Mouse (Mus musculus) forebrain, postnatal 0 days (tissue): Measurements from ENCODE around the gene Rab19. TPM values are rescaled to one million over a fixed set of nuclear protein-coding genes. Genes with fewer than 3 reads are reported as not detected.
"Not testable (repeated sequence)": the region's sequence is repeated elsewhere in the genome, so short reads cannot be mapped to it uniquely, and the experiment has no call there.

Source experiments
- ATAC-seq: fragments of 200-750 bp; cut with Nextera tagmentation; 2 replicates; pipeline ENCODE4 v1.8.0; 2017; ENCODE audit warnings: mild to moderate bottlenecking, moderate library complexity
- DNase-seq: peaks from one replicate; pipeline ENCODE4 v3.0.0-alpha.2; 2015
- H3K27ac ChIP-seq: fragments of 300-500 bp; sonication (generic); 2 replicates; pipeline ENCODE4 v1.5.1; 2014; ENCODE audit warnings: low read depth, mild to moderate bottlenecking, antibody characterized with exemption, low read length, moderate library complexity, mixed read lengths
- H3K27me3 ChIP-seq: fragments of 300-500 bp; sonication (generic); 2 replicates; pipeline ENCODE4 v1.6.1; 2014; ENCODE audit warnings: mild to moderate bottlenecking, low read length, mixed read lengths; ENCODE audit not compliant: insufficient read depth
- H3K36me3 ChIP-seq: fragments of 300-500 bp; sonication (generic); 2 replicates; pipeline ENCODE4 v1.6.1; 2014; ENCODE audit warnings: mild to moderate bottlenecking, moderate library complexity; ENCODE audit not compliant: insufficient read depth
- H3K4me1 ChIP-seq: fragments of 300-500 bp; sonication (generic); 2 replicates; pipeline ENCODE4 v1.6.1; 2014; ENCODE audit warnings: antibody characterized with exemption; ENCODE audit not compliant: insufficient read depth
- H3K4me2 ChIP-seq: fragments of 300-500 bp; sonication (generic); 2 replicates; pipeline ENCODE4 v1.6.1; 2014; ENCODE audit warnings: low read depth, mild to moderate bottlenecking, moderate library complexity
- H3K4me3 ChIP-seq: fragments of 300-500 bp; sonication (generic); 2 replicates; pipeline ENCODE4 v1.5.1; 2014; ENCODE audit warnings: low read depth, low read length, mixed read lengths
- H3K9ac ChIP-seq: fragments of 300-500 bp; sonication (generic); 2 replicates; pipeline ENCODE4 v1.6.1; 2014; ENCODE audit warnings: mild to moderate bottlenecking
- H3K9me3 ChIP-seq: fragments of 300-500 bp; sonication (generic); 2 replicates; pipeline ENCODE4 v1.6.1; 2016; ENCODE audit warnings: low read length
- CTCF ChIP-seq: sonication (generic); IDR thresholded peaks from 2 replicates; pipeline ENCODE4 v1.5.1; 2016; ENCODE audit warnings: antibody characterized with exemption, control low read depth, low read depth
- WGBS: fragments of 180-500 bp; shearing (Covaris S2); extraction: QIAGEN DNeasy Blood & Tissue Kit; methylation state at CpG from one replicate; pipeline ENCODE4 v1.1.7; 2014; 5-methylcytosine and 5-hydroxymethylcytosine counted together
- polyA plus RNA-seq: library from polyadenylated mRNA; unstranded; fragments of >200 nt; fragmentation: Nextera tagmentation; extraction: Ambion mirVana; gene quantifications from 2 replicates; pipeline ENCODE4 v1.2.1, GENCODE M21; 2015
- total RNA-seq: library from RNA; depleted of rRNA; stranded (reverse); fragments of >200 nt; gene quantifications from 2 replicates; pipeline ENCODE4 v1.2.3, GENCODE M21; 2014

Rab19 gene
- total and polyA plus RNA-seq, 2 experiments from 2014 or later = 0.12 TPM; not detected in 1

GRCm38 (mm10) chr6:39372042-39372441 is 8.9 kb upstream of the Rab19 start:
- no peak for ATAC-seq
- no peak for TF ChIP-seq CTCF
- no peak overlapping the region for H3K9ac ChIP-seq
- H3K27ac ChIP-seq = no peak overlapping the region
- no peaks in the 10 kb centered on the region; the same call in 1 of the 2 replicates for H3K36me3 ChIP-seq
- no peak overlapping the region for H3K4me2 ChIP-seq
- H3K27me3 ChIP-seq = no peaks in the 10 kb centered on the region
- no peaks in the 10 kb centered on the region for H3K9me3 ChIP-seq
- H3K4me1 ChIP-seq = no peaks in the 10 kb centered on the region
- no peak for DNase-seq
- no peak overlapping the region for H3K4me3 ChIP-seq

DNA sequence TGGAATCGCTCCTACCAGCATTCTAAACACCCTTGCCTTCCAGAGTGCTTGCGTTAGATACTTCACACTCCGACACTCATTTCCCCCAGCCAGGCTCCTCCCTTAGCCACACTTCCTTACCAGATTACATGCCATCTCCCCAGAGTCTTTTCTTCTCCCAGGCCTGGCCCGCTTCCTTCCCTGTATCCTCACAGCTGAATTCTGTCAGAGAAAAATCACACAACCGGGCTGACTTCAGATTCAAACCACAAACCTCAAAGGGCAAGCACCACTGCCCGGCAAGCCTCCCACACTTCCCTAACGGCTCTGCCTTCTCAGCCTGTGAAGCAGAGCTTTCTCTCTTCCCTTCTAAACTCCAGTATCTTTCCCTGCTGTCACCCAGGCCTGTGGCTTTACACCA is 8.2 kb upstream of the Rab19 start:
- H3K4me1 ChIP-seq = no peaks in the 10 kb centered on the region
- no peaks in the 10 kb centered on the region for H3K27me3 ChIP-seq
- H3K36me3 ChIP-seq = no peaks in the 10 kb centered on the region; the same call in 1 of the 2 replicates
- TF ChIP-seq CTCF = no peak
- no peak overlapping the region for H3K9ac ChIP-seq
- H3K9me3 ChIP-seq = no peaks in the 10 kb centered on the region
- no peak overlapping the region for H3K4me2 ChIP-seq
- DNase-seq (no peak), ATAC-seq (no peak)
- H3K4me3 ChIP-seq = no peak overlapping the region
- 70% methylated on average over 7 of the region's 7 CpGs for WGBS
- no peak overlapping the region for H3K27ac ChIP-seq

GRCm38 (mm10) chr6:39373301-39373955 is 7.5 kb upstream of the Rab19 start:
- no peak overlapping the region for H3K9ac ChIP-seq
- no peaks in the 10 kb centered on the region for H3K9me3 ChIP-seq
- no peak overlapping the region for H3K4me3 ChIP-seq
- WGBS = 93% methylated on average over 4 of the region's 4 CpGs
- H3K27ac ChIP-seq = no peak overlapping the region
- TF ChIP-seq CTCF = no peak
- no peaks in the 10 kb centered on the region for H3K27me3 ChIP-seq
- H3K36me3 ChIP-seq = no peaks in the 10 kb centered on the region; the same call in 1 of the 2 replicates
- ATAC-seq = no peak
- DNase-seq = no peak
- H3K4me1 ChIP-seq = no peaks in the 10 kb centered on the region
- H3K4me2 ChIP-seq = no peak overlapping the region

DNA sequence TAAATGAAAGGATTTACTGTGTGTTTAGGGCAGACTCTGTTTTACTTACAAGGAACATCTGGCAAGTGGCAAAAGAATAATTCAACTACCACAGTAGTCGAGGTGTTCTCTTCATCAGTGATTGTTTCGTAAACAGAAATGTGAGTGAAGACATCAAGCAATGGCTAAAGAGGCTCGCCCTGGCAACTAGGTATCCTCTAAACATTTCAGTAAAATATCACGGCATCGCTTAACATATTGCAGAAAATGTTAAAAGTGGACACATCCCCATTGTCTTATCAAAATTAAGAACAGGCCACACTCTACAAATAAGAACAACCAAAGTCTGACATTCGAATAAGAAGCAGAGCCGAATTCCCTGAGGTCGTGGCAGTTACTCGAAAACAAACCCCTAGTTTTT is 4.2 kb upstream of the Rab19 start:
- no peaks in the 10 kb centered on the region for H3K9me3 ChIP-seq
- WGBS = 16% methylated on average over 9 of the region's 9 CpGs

DNA sequence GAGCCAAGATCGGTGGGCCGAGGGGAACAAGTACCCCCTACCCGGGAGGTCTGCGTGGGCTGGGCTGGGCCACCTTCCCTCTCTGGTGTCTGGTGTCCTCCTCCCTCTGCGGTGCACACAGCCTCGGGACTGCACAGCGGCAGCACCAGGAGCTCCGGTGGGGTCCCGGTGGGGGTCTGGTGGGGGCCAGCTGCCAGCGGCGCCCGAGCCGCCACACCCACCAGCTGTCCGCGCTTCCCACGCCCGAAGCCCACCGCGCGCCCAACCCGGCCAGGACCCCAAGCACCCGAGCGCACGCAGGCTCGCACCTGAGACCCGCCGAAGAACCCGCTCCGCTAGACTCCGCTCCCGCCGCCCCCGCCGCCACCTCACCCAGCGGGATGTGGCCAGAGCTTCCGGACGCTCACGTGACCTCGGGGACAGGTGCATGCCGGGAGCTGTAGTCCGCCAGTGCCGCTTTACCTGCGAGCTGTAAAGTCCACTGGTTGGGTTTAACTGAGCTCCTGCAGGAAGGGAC is 3.6 kb upstream of the Rab19 start, which contains the start of gene Slc37a3:
TSS of gene Slc37a3 (minus strand) at position 365 of the 517 bp plus-strand sequence.
- TF ChIP-seq CTCF = 0 out of 2 replicates have a peak, but pooled peaks have one; percentile 2

More for the DNA sequence above, 4.2 kb upstream of the Rab19 start:
- ATAC-seq (no peak), DNase-seq (no peak)
- Histone ChIP-seq H3K36me3 (no peaks in the 10 kb centered on the region; the same call in 1 of the 2 replicates), H3K4me3 (peak overlapping the region; percentile 83), H3K4me2 (peak overlapping the region; percentile 63), H3K9ac (peak overlapping the region; percentile 88), H3K27me3 (no peaks in the 10 kb centered on the region; the same call in 1 of the 2 replicates), H3K4me1 (no peaks in the 10 kb centered on the region), H3K27ac (no peak overlapping the region; the same call in 1 of the 2 replicates)
- no peak for TF ChIP-seq CTCF

GRCm38 (mm10) chr6:39378161-39378835 is 2.7 kb upstream of the Rab19 start:
- H3K4me1 ChIP-seq, H3K36me3 ChIP-seq, H3K9me3 ChIP-seq, H3K27ac ChIP-seq, H3K27me3 ChIP-seq, H3K4me2 ChIP-seq, H3K4me3 ChIP-seq, DNase-seq, H3K9ac ChIP-seq: not testable (repeated sequence)
- ATAC-seq = peak; percentile 10
- WGBS = 87% methylated on average over 12 of the region's 13 CpGs

More for the DNA sequence above, 3.6 kb upstream of the Rab19 start, which contains the start of gene Slc37a3:
- WGBS = under 1% methylated on average over 41 of the region's 43 CpGs
- Histone ChIP-seq H3K36me3 (no peaks in the 10 kb centered on the region; the same call in 1 of the 2 replicates), H3K9ac (peak within 1 kb of the TSS; percentile 88), H3K4me1 (no peaks in the 10 kb centered on the region), H3K27me3 (no peaks in the 10 kb centered on the region; the same call in 1 of the 2 replicates), H3K4me2 (peak within 1 kb of the TSS; percentile 63), H3K27ac (peak within 1 kb of the TSS; percentile 10; the same call in 1 of the 2 replicates), H3K4me3 (peak within 1 kb of the TSS; percentile 83), H3K9me3 (no peaks in the 10 kb centered on the region)
- DNase-seq (peak; percentile 88), ATAC-seq (peak; percentile 92)

- Histone ChIP-seq H3K36me3 (no peaks in the 10 kb centered on the region), H3K9me3 (no peaks in the 10 kb centered on the region), H3K4me3 (no peak overlapping the region), H3K9ac (no peak overlapping the region), H3K27me3 (no peaks in the 10 kb centered on the region; the same call in 1 of the 2 replicates), H3K4me2 (no peak overlapping the region), H3K4me1 (no peaks in the 10 kb centered on the region), H3K27ac (no peak overlapping the region)
- DNase-seq (no peak), ATAC-seq (no peak)
- WGBS = 67% methylated on average over 4 of the region's 4 CpGs
- no peak for TF ChIP-seq CTCF
Observed at GRCm38 (mm10) chr6:39379224-39379623, 1.8 kb upstream of the Rab19 start.
